Mouse (Mus musculus) common myeloid progenitor, adult 5-6 weeks (primary cell): ENCODE measurements around the gene Tfap2a. TPM values are rescaled to one million over a fixed set of nuclear protein-coding genes. Genes with fewer than 3 reads are reported as not detected.

Experiments used
- ATAC-seq: replicated peaks from 2 replicates; pipeline ENCODE4 v1.8.0; 2016; ENCODE audit warnings: low read depth, mild to moderate bottlenecking, moderate TSS enrichment, inconsistent platforms; ENCODE audit not compliant: poor library complexity, severe bottlenecking
- total RNA-seq: library from RNA; stranded (forward); fragments of 200-1000, 187-1606 nt; gene quantifications from 2 replicates; pipeline ENCODE4 v1.2.3, GENCODE M21; 2017

Tfap2a gene
- total RNA-seq, 1 experiment from 2014 or later: 0.23 TPM

DNA sequence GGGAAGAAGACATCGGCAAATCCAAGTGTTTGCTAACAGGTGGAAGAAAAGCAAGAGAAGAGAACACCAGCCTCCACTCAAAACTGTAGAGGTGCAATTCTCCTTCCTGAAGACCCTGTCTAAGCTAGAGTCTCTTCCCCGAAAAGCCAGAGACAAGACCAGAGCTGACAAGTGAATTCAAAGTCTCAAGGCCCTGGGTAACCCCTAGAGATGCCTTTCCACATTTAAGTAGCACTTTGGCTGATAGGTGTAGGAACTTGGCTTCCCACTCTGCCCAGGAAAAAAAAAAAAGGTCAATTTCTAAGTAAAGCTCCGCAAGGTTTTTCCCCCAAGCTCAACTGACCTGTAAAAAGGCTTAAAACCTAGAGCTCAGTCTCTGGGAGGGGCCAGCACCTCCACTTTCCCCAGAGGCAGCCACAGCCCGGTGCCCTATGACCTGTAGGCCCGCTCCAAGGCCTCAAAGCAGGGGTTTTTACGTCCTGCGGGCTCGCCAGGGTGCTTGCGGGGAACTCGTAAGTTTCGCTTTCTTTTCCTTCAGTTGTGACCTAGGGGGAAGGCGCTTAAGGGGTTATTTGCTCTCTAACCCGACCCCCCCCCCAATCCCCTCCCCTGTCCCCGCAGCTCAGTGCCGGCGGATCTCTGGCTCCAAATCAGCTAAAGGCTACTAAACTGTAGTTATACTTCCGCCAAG lies 2.6 kb downstream of the Tfap2a start:
- no peak for ATAC-seq

DNA sequence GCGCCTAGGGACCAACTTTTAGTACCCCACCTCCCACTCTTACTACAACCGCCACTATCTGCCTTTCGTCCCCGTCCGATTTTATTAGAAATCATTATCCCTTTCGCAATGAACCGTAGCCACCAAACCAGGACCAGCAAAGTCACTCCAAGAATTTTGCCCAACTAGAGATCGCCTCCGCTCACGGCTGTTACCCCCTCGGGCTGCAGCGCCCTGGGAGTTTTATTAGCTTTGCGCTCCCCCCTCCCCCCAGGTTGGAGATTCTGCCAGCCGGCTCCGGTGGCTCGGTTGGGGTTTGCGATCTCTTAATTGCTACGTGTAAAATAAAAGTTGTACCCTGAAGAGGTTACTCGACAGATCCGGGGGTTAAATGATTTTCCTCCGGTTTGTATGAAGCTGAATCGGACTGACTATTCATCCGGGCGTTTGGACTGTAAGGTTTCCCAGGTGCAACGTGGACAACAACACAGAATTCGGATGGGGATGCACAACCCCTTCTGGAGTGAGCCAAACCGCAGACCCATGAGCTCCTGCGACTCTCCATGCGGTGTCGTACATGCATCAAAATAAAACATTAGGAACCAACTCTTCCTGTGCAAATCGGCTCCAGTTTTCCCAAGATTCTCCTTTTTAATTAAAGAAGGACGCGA lies 3.7 kb downstream of the Tfap2a start:
- no peak for ATAC-seq

DNA sequence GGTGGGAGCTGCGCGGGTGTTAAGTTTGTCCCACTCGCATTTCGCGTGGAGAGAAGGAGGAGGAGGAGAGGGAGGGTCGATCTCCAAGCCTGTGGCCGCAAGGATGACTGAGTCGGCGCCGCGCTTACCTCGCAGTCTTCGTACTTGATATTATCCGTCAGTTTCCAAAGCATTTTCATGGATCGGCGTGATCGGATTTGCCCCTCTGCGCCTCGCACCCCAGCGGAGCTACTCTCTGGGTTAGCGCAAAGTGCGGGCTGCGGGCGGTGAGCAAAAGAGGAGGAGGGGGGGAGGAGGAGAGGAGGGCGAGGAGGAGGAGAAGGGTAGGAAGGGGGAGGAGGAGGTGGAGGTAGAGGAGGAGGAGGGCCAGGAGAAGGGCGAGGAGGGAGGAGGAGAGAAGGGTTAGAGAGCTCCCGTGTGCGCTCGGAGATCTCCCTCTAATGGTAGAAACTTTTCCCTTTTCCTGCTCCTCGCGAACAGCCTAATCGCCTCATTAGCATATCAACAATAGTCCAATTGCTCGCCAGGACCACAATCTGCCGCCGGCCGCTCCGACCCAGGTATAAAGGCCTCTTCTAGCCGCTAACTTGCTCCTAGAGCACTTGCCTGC lies 4.5 kb downstream of the Tfap2a start:
- no peak for ATAC-seq

DNA sequence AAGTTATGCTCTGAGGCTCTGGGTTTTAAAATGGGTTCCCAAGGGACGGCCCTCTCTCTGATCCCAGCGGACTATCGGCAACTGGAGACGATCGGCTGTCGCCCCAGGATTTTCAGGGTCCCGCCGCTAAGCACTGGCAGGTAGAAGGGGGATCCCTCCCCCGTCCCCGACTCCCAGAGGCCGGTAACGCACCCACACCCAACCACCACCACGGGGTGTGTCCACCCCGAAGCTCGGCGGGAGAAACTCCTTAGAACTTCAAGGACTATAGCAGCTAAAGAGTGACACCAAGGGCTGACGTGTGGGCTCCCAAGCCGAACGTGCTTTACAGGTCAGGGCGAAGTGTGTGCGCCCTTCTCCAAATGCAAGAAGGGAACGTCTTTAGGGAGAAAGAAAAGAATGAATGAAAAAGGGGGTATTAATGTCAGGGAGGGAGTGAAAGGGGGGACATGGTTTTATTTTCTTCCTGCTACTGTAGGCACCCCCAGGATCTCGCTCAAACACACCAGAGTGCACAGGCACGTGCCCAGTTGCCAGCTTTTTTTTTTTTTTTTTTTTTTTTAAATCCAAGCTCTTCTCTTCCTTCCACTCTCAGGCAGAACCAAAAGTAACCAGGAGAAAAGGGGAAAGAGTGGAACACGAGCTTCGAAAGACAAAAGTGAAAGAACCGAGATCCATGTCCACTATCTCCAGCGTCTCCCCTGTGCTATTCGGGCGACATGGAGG lies 5.2 kb downstream of the Tfap2a start:
- ATAC-seq: no peak

DNA sequence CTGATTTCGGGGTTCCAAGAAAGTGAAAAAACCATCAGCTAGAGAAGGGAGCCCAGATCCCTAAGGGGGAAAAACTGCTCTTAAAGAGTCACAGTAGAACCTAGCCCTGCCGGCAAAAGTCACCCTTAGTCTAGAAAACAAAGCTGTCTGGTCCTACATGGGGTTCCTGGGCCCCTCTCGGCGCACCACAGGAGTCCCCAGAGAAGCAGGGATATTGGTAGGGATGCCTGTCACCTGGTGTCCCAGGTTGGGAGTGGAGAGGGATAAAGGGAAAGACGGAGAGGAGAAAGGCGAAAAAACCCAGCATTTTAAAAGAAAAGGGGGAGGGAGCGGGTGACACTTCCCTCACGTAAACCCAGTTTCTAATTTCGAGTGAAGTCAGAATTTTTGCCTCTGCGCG lies 6.1 kb downstream of the Tfap2a start:
- ATAC-seq: no peak

- ATAC-seq: no peak
These were observed 6.9 kb downstream of the Tfap2a start for GRCm38 (mm10) chr13:40731179-40731841.

GRCm38 (mm10) chr13:40730651-40731178 lies 7.5 kb downstream of the Tfap2a start:
- no peak for ATAC-seq

DNA sequence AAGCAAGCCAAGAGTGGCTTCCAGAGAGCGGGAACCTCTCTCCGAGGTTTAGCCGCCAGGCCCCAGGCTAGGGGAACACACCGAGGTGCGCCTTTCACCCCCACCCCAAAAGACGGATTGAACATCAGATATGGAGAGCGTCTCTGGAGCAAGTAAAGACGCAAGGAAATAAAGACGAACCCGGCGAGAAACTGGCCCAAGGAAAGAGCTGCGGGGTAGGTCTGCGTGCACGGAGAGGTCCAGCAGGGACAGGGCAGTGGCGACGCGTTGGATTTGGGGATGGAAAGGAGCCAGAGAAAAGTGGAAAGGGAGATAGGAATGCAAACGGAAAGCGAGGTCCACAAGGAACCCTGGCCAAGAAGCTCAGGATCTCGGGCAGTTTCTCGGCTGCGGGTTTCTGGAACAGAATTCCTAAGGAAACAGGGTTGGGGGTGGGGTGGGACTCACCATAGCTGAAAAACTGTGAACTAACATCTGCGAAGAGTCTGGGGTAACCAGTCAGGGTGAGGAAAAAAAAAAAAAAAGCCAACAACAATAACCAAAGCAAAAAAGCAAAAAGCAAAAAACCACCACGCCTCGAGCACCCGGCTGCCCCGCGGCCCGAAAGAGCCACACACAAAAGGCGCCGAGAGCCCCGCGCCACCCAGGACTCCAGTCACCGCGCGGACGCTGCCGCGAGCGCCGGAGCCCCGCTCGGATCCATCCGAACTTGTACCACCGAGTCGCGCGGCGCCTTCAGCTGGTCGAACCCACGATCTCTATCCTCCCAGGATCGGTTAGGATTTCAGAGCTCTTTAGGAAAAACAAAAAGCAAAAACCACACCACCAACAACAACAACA lies 8.4 kb downstream of the Tfap2a start:
- ATAC-seq: no peak

- ATAC-seq: no peak
These were observed 9.1 kb downstream of the Tfap2a start for GRCm38 (mm10) chr13:40729037-40729436.

GRCm38 (mm10) chr13:40728626-40728990 lies 9.6 kb downstream of the Tfap2a start:
- ATAC-seq: no peak

GRCm38 (mm10) chr13:40727731-40728625 lies 10.2 kb downstream of the Tfap2a start:
- ATAC-seq: no peak

- no peak for ATAC-seq
These were observed 12.3 kb downstream of the Tfap2a start for GRCm38 (mm10) chr13:40725924-40726323.

GRCm38 (mm10) chr13:40723598-40723920 lies 14.6 kb downstream of the Tfap2a start:
- no peak for ATAC-seq

GRCm38 (mm10) chr13:40722741-40723597 lies 15.2 kb downstream of the Tfap2a start:
- peak; percentile 93 for ATAC-seq

GRCm38 (mm10) chr13:40719741-40720082 lies 18.5 kb downstream of the Tfap2a start:
- ATAC-seq: no peak

GRCm38 (mm10) chr13:40719066-40719740 lies 19.0 kb downstream of the Tfap2a start:
- ATAC-seq: no peak
